Mouse (Mus musculus): Measurements from ENCODE around the gene Lsm4.

DNA sequence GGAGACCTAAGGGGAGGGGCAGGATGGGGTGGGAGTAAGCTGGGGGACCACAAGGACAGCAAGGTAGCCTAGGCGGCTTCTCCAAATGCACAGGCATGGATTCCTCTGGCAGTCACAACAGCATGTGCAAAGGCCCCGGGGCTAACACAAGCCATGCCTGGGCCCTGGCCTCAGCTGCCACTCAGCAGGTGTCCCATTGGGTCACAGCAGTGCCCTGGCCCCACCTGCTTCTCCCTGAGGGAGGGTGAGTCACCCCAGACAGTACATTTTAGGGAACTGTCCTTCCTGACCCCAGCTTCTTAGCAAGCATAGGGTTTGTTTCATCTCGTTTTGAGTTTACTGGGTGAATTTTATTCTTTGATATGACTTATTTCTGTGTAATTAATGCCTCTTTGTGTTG, 9.6 kb downstream of the Lsm4 start:
- TF ChIP-seq TBP (IDR thresholded peaks at IDR 0.05; ENCODE audit: low read depth, low read length) (no peak), MYC (IDR thresholded peaks at IDR 0.05; ENCODE audit: low read depth, low read length) (no peak), EP300 (IDR thresholded peaks at IDR 0.05; ENCODE audit: low read depth in 1 of 2, low read length in 2 of 2) (no peak), POLR2A (IDR thresholded peaks at IDR 0.05; ENCODE audit: control insufficient read depth in 1 of 2, insufficient read depth in 1 of 2, low read depth in 1 of 2, low read length in 2 of 2, poor library complexity in 1 of 2) (no peak), NRF1 (IDR thresholded peaks at IDR 0.05; ENCODE audit: insufficient read depth, low read depth, low read length, poor library complexity, severe bottlenecking) (no peak), ELF1 (IDR thresholded peaks at IDR 0.05; ENCODE audit: low read depth, low read length) (no peak), JUND (IDR thresholded peaks at IDR 0.05; ENCODE audit: low read depth, low read length) (no peak), CTCF (IDR thresholded peaks at IDR 0.05 in 2 of 3, conservative IDR thresholded peaks at IDR 0.05 in 1 of 3; ENCODE audit: control insufficient read depth in 1 of 3, insufficient read depth in 1 of 3, low read depth in 2 of 3, low read length in 3 of 3, poor library complexity in 1 of 3, severe bottlenecking in 1 of 3) (no peak), ZMIZ1 (IDR thresholded peaks at IDR 0.05; ENCODE audit: low read depth, low read length) (no peak), CHD1 (IDR thresholded peaks at IDR 0.05; ENCODE audit: low read depth, low read length) (no peak), MAX (IDR thresholded peaks at IDR 0.05; ENCODE audit: low read length) (no peak), TAL1 (IDR thresholded peaks at IDR 0.05; ENCODE audit: low read length) (no peak)

Data from MEL (cell line).